Mouse (Mus musculus) heart, adult 18-20 months (tissue): ENCODE measurements around the gene Ndrg3. TPM values are rescaled to one million over a fixed set of nuclear protein-coding genes. Genes with fewer than 3 reads are reported as not detected.
"Not testable (repeated sequence)": the region's sequence is repeated elsewhere in the genome, so short reads cannot be mapped to it uniquely, and the experiment has no call there.

Experiments used
- DNase-seq, 2 experiments: peaks; one replicate each; pipeline ENCODE4 v3.0.0; 2021 to 2022; ENCODE audit warnings: mixed read lengths in 1 of 2
- total RNA-seq, 2 experiments: library from RNA; stranded (reverse); gene quantifications; 2 replicates each; pipeline ENCODE4 v1.2.3; 2021

Gene Ndrg3
- total RNA-seq, 2 experiments from 2014 or later = 17.7 to 23.7 TPM

- no peak for DNase-seq
These were observed 54.1 kb downstream of the Ndrg3 start for GRCm38 (mm10) chr2:156937795-156938194.

DNA sequence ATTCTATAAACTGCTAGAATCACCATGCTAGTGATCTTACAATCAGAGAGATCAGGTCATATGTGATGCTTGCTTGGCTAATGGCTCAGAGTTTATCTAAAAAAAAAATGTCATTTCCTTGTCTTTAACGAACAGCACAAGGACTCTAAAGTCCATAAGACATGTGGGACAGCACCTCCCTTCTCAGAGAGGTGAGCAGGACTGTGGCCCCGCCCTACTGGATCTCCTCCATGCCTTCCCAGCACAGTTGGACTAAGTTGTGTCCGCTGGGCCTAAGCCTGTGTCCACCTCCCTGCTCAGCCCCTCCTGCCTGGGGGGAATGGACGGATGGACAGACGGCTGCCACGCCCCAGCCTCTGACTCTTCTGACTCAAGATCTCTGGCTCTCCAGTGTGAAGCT lies 56.9 kb downstream of the Ndrg3 start:
- DNase-seq = no peak

DNA sequence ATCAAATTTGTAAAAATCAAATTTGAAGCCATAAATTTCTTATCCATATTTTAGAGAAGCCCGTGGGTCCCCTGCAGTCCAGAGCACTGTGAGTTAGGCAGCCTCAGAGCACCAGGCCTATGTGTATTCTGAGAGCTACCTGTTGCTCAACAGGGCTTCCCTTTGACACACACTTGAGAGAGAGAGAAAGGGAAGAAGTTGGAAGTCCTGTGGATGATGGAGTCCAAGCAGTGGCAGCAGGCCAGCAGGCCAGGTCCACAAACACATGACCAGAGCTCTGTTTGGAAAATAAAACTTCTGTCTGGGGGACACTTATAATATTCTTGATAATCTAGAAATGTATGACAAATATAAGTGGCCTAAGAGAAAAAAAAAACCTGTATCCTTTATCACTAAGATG lies 58.4 kb downstream of the Ndrg3 start:
- no peak for DNase-seq

- no peak for DNase-seq
These were observed 60.4 kb downstream of the Ndrg3 start for GRCm38 (mm10) chr2:156931421-156931820.

DNA sequence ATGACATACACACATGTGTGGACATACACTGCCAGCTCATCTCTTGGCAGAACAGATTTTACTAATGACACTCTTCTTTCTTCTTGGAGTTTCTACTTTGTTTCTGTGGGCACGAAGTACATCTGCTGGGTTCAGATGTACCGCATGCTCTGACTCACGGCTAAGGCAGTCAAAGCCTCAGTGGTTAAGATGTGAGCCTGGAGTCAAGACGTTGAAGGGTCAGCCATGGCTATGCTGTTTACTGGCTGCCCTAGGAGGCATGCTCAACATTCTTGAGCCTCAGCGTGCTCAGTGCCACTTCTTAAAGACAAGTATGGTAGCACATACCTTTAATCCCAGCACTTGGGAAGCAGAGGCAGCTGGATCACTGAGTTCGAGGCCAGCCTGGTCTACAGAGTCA lies 61.3 kb downstream of the Ndrg3 start:
- DNase-seq = no peak

DNA sequence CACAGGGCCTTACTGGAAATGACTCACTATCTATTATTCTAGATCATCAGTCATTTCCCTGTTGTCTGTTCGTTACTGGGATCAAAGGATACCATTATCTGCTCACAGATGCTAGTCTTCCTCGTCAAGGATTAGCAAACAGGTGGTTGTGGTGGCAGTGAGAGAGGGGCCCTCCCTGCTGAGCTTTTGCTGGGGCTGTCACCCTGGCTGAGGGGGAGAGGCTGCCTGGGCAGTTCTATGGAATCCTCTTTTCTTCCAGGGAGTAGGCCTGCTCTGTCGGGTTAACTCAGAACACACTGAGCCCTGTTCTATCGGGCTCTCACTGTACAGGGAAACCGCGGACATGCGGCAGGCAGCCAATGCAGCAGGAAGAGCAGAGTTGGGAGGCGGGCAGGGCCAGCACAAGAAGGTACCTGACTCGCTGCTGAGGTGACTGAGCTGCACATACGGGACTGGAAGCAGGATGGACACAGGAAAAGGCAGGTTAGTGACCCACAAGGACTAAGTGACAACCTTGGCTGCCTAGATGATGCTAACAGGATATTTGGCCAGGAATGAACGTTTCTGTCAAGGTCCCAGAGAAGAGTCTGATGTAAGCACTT lies 62.2 kb downstream of the Ndrg3 start:
- DNase-seq = no peak

- no peak for DNase-seq
These were observed 63.2 kb downstream of the Ndrg3 start for GRCm38 (mm10) chr2:156928606-156929005.

DNA sequence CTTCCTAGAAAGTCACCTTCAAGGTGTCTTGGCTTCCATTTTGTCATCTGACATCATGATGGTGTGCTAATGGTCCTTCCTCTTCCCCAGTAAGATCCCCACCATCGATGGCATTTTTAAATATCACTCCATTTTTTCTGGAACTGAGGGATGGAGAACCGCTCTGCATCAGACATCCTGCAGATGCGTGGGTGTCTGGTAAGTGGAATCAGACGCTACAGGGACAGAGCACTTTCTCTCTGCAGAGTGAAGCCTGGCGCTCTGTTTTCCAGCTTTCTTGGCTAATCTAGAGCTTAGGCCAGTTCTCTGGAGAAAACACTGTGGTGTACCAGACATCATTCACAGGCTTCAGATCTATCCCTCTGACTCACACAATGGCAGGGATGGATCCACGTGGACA lies 64.2 kb downstream of the Ndrg3 start:
- DNase-seq = no peak

DNA sequence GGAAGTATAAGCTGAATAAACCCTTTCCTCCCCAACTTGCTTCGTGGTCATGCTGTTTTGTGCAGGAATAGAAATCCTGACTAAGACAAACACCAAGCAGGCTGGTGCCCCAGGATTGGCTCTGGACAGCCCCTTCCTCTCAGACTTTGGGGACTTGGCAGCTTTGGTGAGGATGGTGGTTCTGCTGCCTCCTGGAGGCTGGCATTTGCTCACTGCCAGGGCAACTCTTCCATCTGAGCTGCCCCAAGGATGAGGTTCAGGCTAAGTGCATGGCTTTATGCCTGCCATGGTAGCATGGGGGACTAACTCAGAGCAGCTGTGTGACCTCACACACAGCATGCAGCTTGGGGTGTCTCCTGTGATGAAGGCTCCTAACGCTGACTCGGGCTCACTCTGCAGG lies 66.2 kb downstream of the Ndrg3 start:
- not testable (repeated sequence) for DNase-seq

GRCm38 (mm10) chr2:156925075-156925474 lies 66.8 kb downstream of the Ndrg3 start:
- not testable (repeated sequence) for DNase-seq

DNA sequence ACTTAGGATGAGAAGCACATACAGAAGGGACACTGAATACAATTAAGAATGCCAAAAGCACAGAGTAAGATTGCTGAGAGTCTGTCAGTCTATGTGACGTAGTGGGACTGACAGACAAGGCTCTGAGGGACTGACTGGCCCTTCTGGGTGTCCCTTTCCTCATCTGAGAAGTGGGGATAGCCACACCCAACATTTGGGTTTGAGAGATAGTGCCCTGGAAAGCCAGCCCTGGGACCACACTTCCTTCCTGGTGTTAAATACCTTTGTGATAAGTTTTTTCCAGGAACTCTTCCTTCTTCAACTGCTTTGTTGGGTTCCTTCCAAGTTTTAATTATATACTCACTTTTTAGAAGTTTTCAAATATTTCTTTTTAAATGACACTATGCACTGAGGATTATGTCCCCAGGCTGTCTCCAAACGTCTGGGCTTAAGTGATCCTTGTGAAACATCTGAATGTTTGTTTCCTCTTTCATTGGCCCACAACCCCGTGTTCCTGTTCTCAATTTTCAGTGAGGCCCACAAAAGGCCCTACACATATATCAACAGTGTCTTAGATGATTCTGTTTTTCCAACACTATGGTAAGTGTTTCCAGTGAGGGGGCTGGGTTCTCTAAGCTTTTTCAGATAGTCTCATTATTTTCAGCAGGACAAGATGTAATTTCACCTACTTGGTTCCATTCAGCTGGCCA lies 67.5 kb downstream of the Ndrg3 start:
- no peak for DNase-seq

GRCm38 (mm10) chr2:156923057-156923456 lies 68.8 kb downstream of the Ndrg3 start:
- no peak for DNase-seq

DNA sequence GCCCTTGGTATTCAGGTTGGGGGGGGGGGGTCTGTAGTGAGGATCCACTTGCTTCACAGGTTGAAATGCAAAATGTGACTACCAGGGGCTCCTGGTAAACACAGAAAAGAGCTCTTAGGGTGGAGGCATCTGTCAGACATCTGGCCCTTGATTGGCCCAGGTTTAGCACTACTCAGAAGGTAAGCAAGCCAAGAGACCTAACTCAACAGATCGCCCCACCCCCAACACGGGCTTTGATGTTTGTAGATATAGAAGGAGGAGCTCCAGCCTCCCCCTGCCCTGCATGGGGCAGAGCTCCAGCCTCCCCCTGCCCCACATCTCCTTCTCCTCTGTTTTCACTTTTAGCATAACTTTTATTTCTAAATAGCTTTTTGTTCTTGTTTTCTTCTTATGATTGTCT lies 72.1 kb downstream of the Ndrg3 start:
- DNase-seq = no peak

DNA sequence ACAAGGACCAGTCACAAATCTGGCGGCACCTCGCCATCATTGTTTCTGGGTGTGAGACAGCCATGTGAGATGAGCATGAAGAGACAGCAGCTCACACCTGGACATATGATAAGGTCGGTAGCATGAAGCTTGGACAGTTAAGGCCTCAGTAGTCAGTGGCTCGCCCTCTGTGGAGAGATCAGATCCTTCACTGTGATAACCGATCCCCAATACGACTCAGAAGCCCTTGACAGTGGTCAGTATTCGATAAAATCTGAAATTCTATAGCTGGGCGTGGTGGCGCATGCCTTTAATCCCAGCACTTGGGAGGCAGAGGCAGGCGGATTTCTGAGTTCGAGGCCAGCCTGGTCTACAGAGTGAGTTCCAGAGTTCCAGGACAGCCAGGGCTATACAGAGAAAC lies 72.7 kb downstream of the Ndrg3 start:
- not testable (repeated sequence) for DNase-seq

DNA sequence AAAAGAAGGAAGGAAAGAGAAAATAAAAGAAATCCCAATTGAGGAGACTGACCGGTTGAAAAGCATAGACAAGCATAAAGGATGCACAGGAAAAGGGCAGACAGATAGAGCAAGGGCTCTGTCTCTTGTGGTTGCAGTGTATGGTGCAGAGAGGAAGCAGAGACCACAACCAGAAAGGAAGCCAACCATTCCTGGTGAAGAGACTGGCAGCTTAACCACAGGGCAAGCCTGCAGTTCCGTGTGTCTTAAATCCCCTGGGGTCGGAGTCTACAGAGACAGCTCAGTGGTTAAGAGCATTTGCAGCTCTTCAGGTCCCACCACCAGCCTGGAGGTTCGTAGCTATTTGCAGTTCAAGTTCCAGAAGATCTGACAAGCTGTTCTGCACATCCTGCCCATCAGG lies 73.3 kb downstream of the Ndrg3 start:
- DNase-seq = no peak

- DNase-seq = no peak
These were observed 75.3 kb downstream of the Ndrg3 start for GRCm38 (mm10) chr2:156916419-156917125.

- DNase-seq = no peak
These were observed 76.3 kb downstream of the Ndrg3 start for GRCm38 (mm10) chr2:156915559-156915958.

GRCm38 (mm10) chr2:156913191-156913590 lies 78.7 kb downstream of the Ndrg3 start:
- DNase-seq = no peak

DNA sequence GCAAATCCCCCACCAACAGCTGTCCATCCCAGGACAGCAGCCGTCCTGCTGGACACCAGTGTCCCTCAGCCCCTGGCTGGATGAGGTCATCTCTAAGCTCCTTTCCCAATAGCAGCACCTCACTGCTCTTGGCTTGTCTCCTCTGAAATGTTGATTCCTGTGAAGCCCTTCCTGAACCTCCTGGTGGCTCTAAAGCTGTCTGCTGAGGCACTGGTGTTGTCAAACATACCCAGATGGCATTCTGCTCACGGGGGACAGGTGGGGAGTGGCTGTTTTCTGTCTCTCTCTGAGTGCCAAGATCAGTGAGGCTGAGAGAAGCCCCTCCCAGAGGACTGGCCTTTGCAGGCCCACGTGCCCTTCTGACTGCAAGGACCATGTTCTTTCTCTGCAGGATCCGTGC lies 85.9 kb downstream of the Ndrg3 start:
- not testable (repeated sequence) for DNase-seq

GRCm38 (mm10) chr2:156904976-156905717 lies 86.7 kb downstream of the Ndrg3 start:
- DNase-seq = peak; percentile 60 to 86

DNA sequence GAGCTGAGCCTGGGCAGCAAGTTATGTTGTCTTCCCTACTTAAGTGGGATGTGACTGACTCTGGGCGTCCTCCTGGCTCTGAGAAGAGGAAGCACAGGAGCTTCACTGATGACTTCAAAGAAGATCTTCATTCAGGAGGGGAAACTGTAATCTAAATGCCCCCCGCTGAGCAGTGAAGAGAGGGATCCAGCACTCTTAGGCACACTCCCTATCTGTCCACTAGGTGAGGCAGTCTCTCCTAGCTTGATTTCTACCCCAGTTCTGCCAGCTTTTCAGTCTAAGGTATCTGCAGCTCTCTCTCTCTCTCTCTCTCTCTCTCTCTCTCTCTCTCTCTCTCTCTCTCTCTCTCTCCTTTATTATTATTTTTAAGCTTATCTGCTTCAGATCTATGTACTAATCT lies 88.5 kb downstream of the Ndrg3 start:
- no peak for DNase-seq

DNA sequence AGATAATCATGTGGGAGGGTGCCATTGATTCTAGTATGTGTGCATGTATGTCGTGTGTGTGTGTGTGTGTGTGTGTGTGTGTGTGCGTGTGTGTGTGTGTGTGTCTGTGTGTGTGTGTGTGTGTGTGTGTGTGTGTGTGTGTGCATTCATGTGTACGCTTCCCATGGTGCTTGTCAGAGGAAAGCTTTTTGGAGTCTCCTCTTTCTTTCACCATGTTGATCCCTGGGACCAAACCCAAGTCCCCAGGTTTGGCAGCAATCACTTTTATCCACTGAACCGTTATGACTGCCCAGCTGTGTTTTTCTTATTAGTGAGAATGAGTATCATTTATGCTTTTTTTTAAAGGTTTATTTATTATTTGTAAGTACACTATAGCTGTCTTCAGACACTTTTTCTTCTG lies 89.4 kb downstream of the Ndrg3 start:
- not testable (repeated sequence) for DNase-seq

DNA sequence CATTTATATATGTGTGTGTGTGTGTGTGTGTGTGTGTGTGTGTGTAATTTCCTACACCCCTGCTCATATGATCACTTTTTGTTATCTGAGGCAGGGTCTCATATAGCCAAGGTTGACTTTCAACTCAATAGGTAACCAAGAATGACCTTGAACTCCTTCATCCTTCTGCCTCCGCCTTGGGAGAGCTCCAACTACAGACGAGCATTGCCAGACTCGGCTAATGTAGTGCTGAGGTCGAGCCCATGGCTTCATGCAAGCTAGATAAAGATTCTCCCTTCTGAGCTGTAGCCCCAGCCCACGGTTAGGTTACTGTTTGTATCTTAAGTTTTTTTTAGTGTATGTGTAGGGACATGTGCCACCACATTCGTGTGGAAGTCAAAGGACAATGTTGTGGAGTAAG lies 90.0 kb downstream of the Ndrg3 start:
- no peak for DNase-seq
